Mouse (Mus musculus) bone marrow, adult 2 months (tissue): ENCODE measurements around the gene Ankra2.

Experiments
- CTCF ChIP-seq: fragments of 200-500 bp; IDR thresholded peaks from 2 replicates; pipeline ENCODE4 v1.5.1; 2011; ENCODE audit warnings: low read length, control low read depth; ENCODE audit not compliant: control insufficient read depth, insufficient read depth
- POLR2A ChIP-seq: fragments of 200-500 bp; IDR thresholded peaks from 2 replicates; pipeline ENCODE4 v1.6.1; 2011; ENCODE audit warnings: low read depth, mild to moderate bottlenecking, control low read depth, low read length, borderline replicate concordance; ENCODE audit not compliant: control insufficient read depth

GRCm38 (mm10) chr13:98263458-98263987, 649 bp downstream of the Ankra2 start:
- TF ChIP-seq CTCF (no peak), POLR2A (no peak)
